Mouse (Mus musculus) forebrain, embryonic 16.5 days (tissue): ENCODE results near the gene Grasp. TPM values are rescaled to one million over a fixed set of nuclear protein-coding genes. Genes with fewer than 3 reads are reported as not detected.

Experiments used
- ATAC-seq: fragments of 200-750 bp; cut with Nextera tagmentation; 2 replicates; pipeline ENCODE4 v1.8.0; 2017; ENCODE audit warnings: mild to moderate bottlenecking, moderate library complexity
- H3K27ac ChIP-seq: fragments of 300-500 bp; sonication (generic); 2 replicates; pipeline ENCODE4 v1.5.1; 2014; ENCODE audit warnings: low read length, control low read depth
- H3K27me3 ChIP-seq: fragments of 300-500 bp; sonication (generic); replicated peaks from 2 replicates; pipeline ENCODE4 v1.6.1; 2014; ENCODE audit warnings: low read length; ENCODE audit not compliant: control insufficient read depth, insufficient read depth
- H3K36me3 ChIP-seq: fragments of 300-500 bp; sonication (generic); 2 replicates; pipeline ENCODE4 v1.6.1; 2014; ENCODE audit not compliant: control insufficient read depth, insufficient read depth
- H3K4me1 ChIP-seq: fragments of 300-500 bp; sonication (generic); replicated peaks from 2 replicates; pipeline ENCODE4 v1.6.1; 2014; ENCODE audit warnings: low read length; ENCODE audit not compliant: control insufficient read depth, insufficient read depth
- H3K4me2 ChIP-seq: fragments of 300-500 bp; sonication (generic); 2 replicates; pipeline ENCODE4 v1.6.1; 2014; ENCODE audit warnings: mild to moderate bottlenecking, low read length, control low read depth
- H3K4me3 ChIP-seq: fragments of 300-500 bp; sonication (generic); replicated peaks from 2 replicates; pipeline ENCODE4 v1.5.1; 2014; ENCODE audit warnings: mild to moderate bottlenecking, low read length, control low read depth
- H3K9ac ChIP-seq: fragments of 300-500 bp; sonication (generic); replicated peaks from 2 replicates; pipeline ENCODE4 v1.6.1; 2014; ENCODE audit warnings: low read depth, low read length, control low read depth
- H3K9me3 ChIP-seq: fragments of 300-500 bp; sonication (generic); 2 replicates; pipeline ENCODE4 v1.6.1; 2016; ENCODE audit warnings: low read length; ENCODE audit not compliant: control insufficient read depth
- WGBS: fragments of 180-500 bp; shearing (Covaris S2); extraction: QIAGEN DNeasy Blood & Tissue Kit; methylation state at CpG from one replicate; pipeline ENCODE4 v1.1.7; 2014; 5-methylcytosine and 5-hydroxymethylcytosine counted together
- polyA plus RNA-seq: library from polyadenylated mRNA; unstranded; fragments of >200 nt; fragmentation: Nextera tagmentation; extraction: Ambion mirVana; gene quantifications from 2 replicates; pipeline ENCODE4 v1.2.1, GENCODE M21; 2015

Gene Grasp
- polyA plus RNA-seq, 1 experiment from 2014 or later = 1.3 TPM

DNA sequence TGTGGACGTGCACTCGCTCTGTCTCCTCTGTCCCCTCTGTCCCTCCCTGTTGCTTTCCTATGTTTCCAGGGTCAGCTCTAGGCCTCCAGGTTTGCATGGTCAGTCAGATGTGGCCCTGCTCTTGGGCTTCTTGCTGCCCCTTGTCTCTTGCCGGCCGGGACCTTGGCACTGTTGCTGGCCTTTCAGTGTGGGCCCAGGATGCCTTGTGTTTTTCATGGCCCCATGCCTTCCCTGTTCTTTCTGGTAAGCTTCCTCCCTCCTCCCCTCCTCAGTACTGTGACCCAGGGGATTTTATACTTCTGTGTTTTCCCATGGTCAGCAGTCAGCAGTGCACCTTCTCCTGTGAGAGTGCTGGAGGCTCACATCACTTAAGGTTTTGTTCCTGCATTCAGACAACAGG lies 42.5 kb upstream of the Grasp start:
- no peak for ATAC-seq
- Histone ChIP-seq H3K27me3 (no peaks in the 10 kb centered on the region), H3K9ac (no peak overlapping the region), H3K9me3 (no peaks in the 10 kb centered on the region), H3K4me2 (no peak overlapping the region), H3K4me3 (no peak overlapping the region), H3K27ac (no peak overlapping the region), H3K36me3 (no peaks in the 10 kb centered on the region), H3K4me1 (peaks cover 31% of the 10 kb centered on the region)
- WGBS = 21% methylated on average over 4 of the region's 4 CpGs

DNA sequence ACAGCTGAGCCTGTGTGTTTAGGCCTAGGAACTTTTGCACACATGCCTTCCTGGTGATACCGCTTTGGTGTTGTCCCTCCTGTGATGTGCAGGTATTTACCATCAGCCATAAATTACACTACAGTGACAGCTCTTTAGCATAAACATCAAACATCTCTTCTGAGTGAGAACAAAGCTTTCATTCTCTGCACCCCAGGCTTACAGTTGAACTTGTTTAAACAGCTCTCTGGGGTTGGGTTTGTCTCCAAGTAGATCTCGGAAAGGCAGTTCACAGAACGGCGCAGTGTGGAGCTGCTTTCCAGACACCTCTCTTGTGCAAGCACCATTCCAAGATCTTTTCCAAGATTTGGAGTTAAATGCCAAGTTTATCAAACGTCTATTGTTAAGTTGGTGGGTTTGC lies 41.3 kb upstream of the Grasp start:
- no peak overlapping the region for H3K4me3 ChIP-seq
- H3K9me3 ChIP-seq = no peaks in the 10 kb centered on the region
- 33% methylated on average over 5 of the region's 5 CpGs for WGBS
- H3K36me3 ChIP-seq = no peaks in the 10 kb centered on the region
- H3K9ac ChIP-seq = no peak overlapping the region
- no peak for ATAC-seq
- H3K4me2 ChIP-seq = no peak overlapping the region
- H3K4me1 ChIP-seq = peaks cover 19% of the 10 kb centered on the region
- H3K27ac ChIP-seq = no peak overlapping the region
- H3K27me3 ChIP-seq = no peaks in the 10 kb centered on the region

DNA sequence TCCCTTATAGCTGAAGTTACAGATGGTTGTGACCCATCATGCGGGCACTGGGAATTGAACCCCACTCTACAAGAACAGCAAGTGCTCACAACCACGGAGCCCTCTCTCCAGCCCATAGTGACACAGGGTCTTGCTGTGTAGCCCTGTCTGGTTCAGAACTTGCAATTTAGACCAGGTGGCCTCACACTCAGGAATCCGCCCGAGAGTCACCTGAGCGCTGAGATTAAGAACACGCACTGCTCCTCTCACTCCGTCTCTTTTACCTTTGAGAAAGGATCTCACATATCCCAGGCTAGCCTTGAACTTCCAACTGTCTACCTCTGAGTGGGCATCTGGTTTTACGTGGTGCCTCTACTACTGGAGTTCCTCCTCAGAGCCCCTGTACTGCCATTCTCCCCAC lies 39.7 kb upstream of the Grasp start:
- WGBS = 97% methylated on average over 8 of the region's 8 CpGs
- H3K4me3 ChIP-seq = no peak overlapping the region

GRCm38 (mm10) chr15:101185549-101185948 lies 38.4 kb upstream of the Grasp start:
- H3K4me3 ChIP-seq = no peak overlapping the region
- no peaks in the 10 kb centered on the region for H3K27me3 ChIP-seq
- 93% methylated on average over 3 of the region's 3 CpGs for WGBS
- H3K27ac ChIP-seq = no peak overlapping the region
- H3K9me3 ChIP-seq = no peaks in the 10 kb centered on the region
- ATAC-seq = no peak
- H3K9ac ChIP-seq = no peak overlapping the region
- H3K4me2 ChIP-seq = no peak overlapping the region
- no peaks in the 10 kb centered on the region for H3K36me3 ChIP-seq
- peaks cover 13% of the 10 kb centered on the region for H3K4me1 ChIP-seq

More for the DNA sequence above, 39.7 kb upstream of the Grasp start:
- H3K4me1 ChIP-seq = peaks cover 8% of the 10 kb centered on the region
- no peak overlapping the region for H3K27ac ChIP-seq
- no peaks in the 10 kb centered on the region for H3K27me3 ChIP-seq
- no peak for ATAC-seq
- H3K9me3 ChIP-seq = no peaks in the 10 kb centered on the region
- H3K9ac ChIP-seq = no peak overlapping the region
- H3K4me2 ChIP-seq = no peak overlapping the region
- no peaks in the 10 kb centered on the region for H3K36me3 ChIP-seq

GRCm38 (mm10) chr15:101187907-101188306 lies 36.1 kb upstream of the Grasp start:
- H3K9ac ChIP-seq = no peak overlapping the region
- peaks cover 26% of the 10 kb centered on the region for H3K4me1 ChIP-seq
- H3K4me3 ChIP-seq = no peak overlapping the region
- H3K27ac ChIP-seq = no peak overlapping the region
- H3K4me2 ChIP-seq = no peak overlapping the region
- no peaks in the 10 kb centered on the region for H3K27me3 ChIP-seq
- ATAC-seq = no peak
- no peaks in the 10 kb centered on the region for H3K36me3 ChIP-seq
- no peaks in the 10 kb centered on the region for H3K9me3 ChIP-seq
- WGBS = 85% methylated on average over 5 of the region's 5 CpGs

GRCm38 (mm10) chr15:101189981-101190761 lies 33.8 kb upstream of the Grasp start:
- H3K27ac ChIP-seq = no peak overlapping the region
- H3K36me3 ChIP-seq = peaks cover 11% of the 10 kb centered on the region
- 76% methylated on average over 10 of the region's 10 CpGs for WGBS
- peaks cover 26% of the 10 kb centered on the region for H3K4me1 ChIP-seq
- no peaks in the 10 kb centered on the region for H3K27me3 ChIP-seq
- no peak for ATAC-seq
- no peak overlapping the region for H3K4me2 ChIP-seq
- H3K4me3 ChIP-seq = no peak overlapping the region
- H3K9me3 ChIP-seq = no peaks in the 10 kb centered on the region
- H3K9ac ChIP-seq = no peak overlapping the region

- H3K4me2 ChIP-seq = no peak overlapping the region
- no peaks in the 10 kb centered on the region for H3K9me3 ChIP-seq
- H3K4me3 ChIP-seq = no peak overlapping the region
- no peaks in the 10 kb centered on the region for H3K27me3 ChIP-seq
- peaks cover 16% of the 10 kb centered on the region for H3K36me3 ChIP-seq
- no peak overlapping the region for H3K9ac ChIP-seq
- no peak for ATAC-seq
- H3K4me1 ChIP-seq = peaks cover 26% of the 10 kb centered on the region
- 68% methylated on average over 5 of the region's 5 CpGs for WGBS
- no peak overlapping the region for H3K27ac ChIP-seq
Measured at GRCm38 (mm10) chr15:101190762-101191150, 33.2 kb upstream of the Grasp start.

DNA sequence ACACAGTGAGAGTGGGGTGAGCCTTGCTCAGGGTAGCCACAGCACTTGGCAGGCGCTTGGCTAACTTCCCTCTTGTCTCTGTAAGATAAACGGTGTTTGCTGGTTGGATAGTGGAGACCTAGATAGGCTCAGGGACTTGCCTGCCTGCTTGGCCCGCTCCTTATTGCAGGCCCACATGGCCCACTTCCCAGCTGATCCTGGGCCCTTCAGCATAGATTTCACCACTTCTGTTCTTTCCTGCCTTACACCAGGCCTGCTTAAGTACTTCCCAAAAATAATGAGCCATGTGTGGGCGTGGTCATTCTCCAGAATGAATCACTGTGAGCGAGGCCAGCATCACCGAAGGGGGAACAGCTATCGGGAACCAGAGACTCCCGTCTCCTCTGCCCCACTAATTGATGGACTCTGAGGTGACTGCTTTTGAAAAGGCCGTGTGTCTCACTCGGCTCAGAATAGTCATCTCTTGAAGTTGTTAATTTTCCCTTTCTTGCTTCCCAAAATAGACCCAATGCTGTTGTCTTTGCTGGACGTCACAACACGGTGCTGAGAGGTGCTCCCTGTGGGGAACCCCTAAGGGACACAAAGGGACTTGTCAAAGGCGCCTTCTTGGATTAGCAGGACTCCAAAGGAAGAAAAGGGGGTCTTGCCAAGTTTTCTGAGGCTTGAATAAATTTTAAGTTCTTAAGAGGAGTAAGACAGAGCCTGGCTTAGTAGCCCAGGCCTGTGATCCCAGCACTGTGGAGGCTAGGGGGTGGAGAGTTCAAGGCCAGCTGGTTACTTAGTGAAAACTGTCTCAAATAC lies 32.3 kb upstream of the Grasp start:
- H3K27ac ChIP-seq = no peak overlapping the region
- peaks cover 20% of the 10 kb centered on the region for H3K36me3 ChIP-seq
- no peaks in the 10 kb centered on the region for H3K9me3 ChIP-seq
- H3K27me3 ChIP-seq = no peaks in the 10 kb centered on the region
- H3K4me1 ChIP-seq = peaks cover 26% of the 10 kb centered on the region
- peak; percentile 89 for ATAC-seq
- H3K4me3 ChIP-seq = no peak overlapping the region
- 8% methylated on average over 13 of the region's 13 CpGs for WGBS
- no peak overlapping the region for H3K9ac ChIP-seq
- no peak overlapping the region for H3K4me2 ChIP-seq

- no peak overlapping the region for H3K4me2 ChIP-seq
- WGBS = 30% methylated on average over 7 of the region's 7 CpGs
- no peaks in the 10 kb centered on the region for H3K9me3 ChIP-seq
- H3K4me3 ChIP-seq = no peak overlapping the region
- H3K36me3 ChIP-seq = peaks cover 20% of the 10 kb centered on the region
- no peak overlapping the region for H3K27ac ChIP-seq
- no peaks in the 10 kb centered on the region for H3K27me3 ChIP-seq
- H3K4me1 ChIP-seq = peaks cover 26% of the 10 kb centered on the region
- H3K9ac ChIP-seq = no peak overlapping the region
- ATAC-seq = no peak
Measured at GRCm38 (mm10) chr15:101192260-101192640, 31.7 kb upstream of the Grasp start.
